ENCODE assay signal across 25 mouse cellular contexts in genomic region chr2:94144520-94145145, GRCm38 (mm10). TPM values are rescaled to one million over a fixed set of nuclear protein-coding genes. Genes with fewer than 3 reads are reported as not detected.
DNase-seq lines count a peak whose midpoint lies in the region; ATAC-seq and TF ChIP-seq lines count a peak whose summit lies in the region.
"Had no signal": no experiment of that assay in that cellular context is flagged by ENCODE, and none has a peak within 500 bp of the region (broad histone marks: within the 10 kb centered on the region; RNA-seq: fewer than 3 reads in every experiment).

No protein-coding gene starts in this region.

- WGBS in heart, embryonic 13.5 days, result 88% methylated on average over 7 of the region's 7 CpGs
- WGBS in midbrain, embryonic 11.5 days, result 93% methylated on average over 7 of the region's 7 CpGs
- 90% methylated on average over 7 of the region's 7 CpGs for WGBS in midbrain, postnatal 0 days

- no peak overlapping the region for H3K9ac ChIP-seq in heart, embryonic 13.5 days
- H3K9ac ChIP-seq in midbrain, embryonic 11.5 days (ENCODE audit: low read length), result no peak overlapping the region
- no peak overlapping the region for H3K9ac ChIP-seq in midbrain, postnatal 0 days (replicated peaks; ENCODE audit: low read length, poor library complexity, severe bottlenecking)
- H3K9ac ChIP-seq: heart, embryonic 15.5 days; hindbrain, embryonic 13.5 days; neural tube, embryonic 13.5 days had no signal

- H3K36me3 ChIP-seq in heart, embryonic 13.5 days, result no peaks in the 10 kb centered on the region
- H3K36me3 ChIP-seq in midbrain, embryonic 11.5 days (ENCODE audit: control insufficient read depth, insufficient read depth, low read length), result no peaks in the 10 kb centered on the region
- H3K36me3 ChIP-seq in midbrain, postnatal 0 days (ENCODE audit: insufficient read depth, low read length), result no peaks in the 10 kb centered on the region
- H3K36me3 ChIP-seq: heart, embryonic 15.5 days; hindbrain, embryonic 13.5 days; midbrain, embryonic 10.5 days; neural tube, embryonic 13.5 days had no signal

- DNase-seq in heart, postnatal 4 days, result no peak
- DNase-seq in midbrain, embryonic 11.5 days (ENCODE audit: low spot score, missing footprints), result peak; percentile 75
- no peak for DNase-seq in midbrain, postnatal 0 days (ENCODE audit: low spot score)
- no peak for DNase-seq in gastrocnemius, postnatal 25 days
- DNase-seq: adrenal gland, postnatal 14 days; cerebellum, adult 18-20 months; cerebellum, postnatal 10 days; gastrocnemius, adult 2 months; kidney, adult 11 months; kidney, postnatal 14 days; lung, adult 18-20 months; lung, postnatal 4 days had no signal

- no peak for TF ChIP-seq CTCF in midbrain, postnatal 0 days (IDR thresholded peaks at IDR 0.05)

- no peak overlapping the region for H3K4me2 ChIP-seq in heart, embryonic 13.5 days
- H3K4me2 ChIP-seq in midbrain, embryonic 11.5 days, result no peak overlapping the region
- H3K4me2 ChIP-seq in midbrain, postnatal 0 days (ENCODE audit: low read depth, low read length, poor library complexity, severe bottlenecking), result no peak overlapping the region
- H3K4me2 ChIP-seq: heart, embryonic 15.5 days; hindbrain, embryonic 13.5 days; neural tube, embryonic 13.5 days had no signal

- H3K9me3 ChIP-seq in heart, embryonic 13.5 days, result no peaks in the 10 kb centered on the region
- no peaks in the 10 kb centered on the region for H3K9me3 ChIP-seq in midbrain, embryonic 11.5 days (ENCODE audit: control insufficient read depth, low read length)
- H3K9me3 ChIP-seq in midbrain, postnatal 0 days (ENCODE audit: low read length), result no peaks in the 10 kb centered on the region
- H3K9me3 ChIP-seq: G1E; heart, embryonic 15.5 days; hindbrain, embryonic 13.5 days; midbrain, embryonic 10.5 days; neural tube, embryonic 13.5 days had no signal

- ATAC-seq in heart, embryonic 13.5 days (ENCODE audit: extremely low read depth, insufficient number of reproducible peaks, low FRiP score, low TSS enrichment), result no peak
- no peak for ATAC-seq in midbrain, embryonic 11.5 days (ENCODE audit: low FRiP score)
- no peak for ATAC-seq in midbrain, postnatal 0 days (ENCODE audit: low FRiP score)
- ATAC-seq in megakaryocyte, adult 5-6 weeks (ENCODE audit: poor library complexity, severe bottlenecking), result peak; percentile 59
- no peak for ATAC-seq in activated CD4-positive, CD25-positive, alpha-beta regulatory T cell, adult 4 months
- ATAC-seq: forebrain, embryonic 16.5 days; lung, postnatal 0 days; midbrain, embryonic 16.5 days had no signal

- H3K27me3 ChIP-seq in heart, embryonic 13.5 days (replicated peaks), result no peaks in the 10 kb centered on the region
- H3K27me3 ChIP-seq in midbrain, embryonic 11.5 days (ENCODE audit: control insufficient read depth, insufficient read depth, low read length), result no peaks in the 10 kb centered on the region
- no peaks in the 10 kb centered on the region for H3K27me3 ChIP-seq in midbrain, postnatal 0 days (ENCODE audit: insufficient read depth, low read length)
- H3K27me3 ChIP-seq: heart, embryonic 15.5 days; hindbrain, embryonic 13.5 days; neural tube, embryonic 13.5 days had no signal

- H3K4me3 ChIP-seq in heart, embryonic 13.5 days, result no peak overlapping the region
- no peak overlapping the region for H3K4me3 ChIP-seq in midbrain, embryonic 11.5 days (ENCODE audit: low read depth, low read length)
- H3K4me3 ChIP-seq in midbrain, postnatal 0 days (ENCODE audit: low read depth, low read length), result no peak overlapping the region
- H3K4me3 ChIP-seq: erythroblast, embryonic 14.5 days; gastrocnemius, adult 2 months; heart, embryonic 15.5 days; hindbrain, embryonic 13.5 days; midbrain, embryonic 10.5 days; myocyte; neural tube, embryonic 13.5 days had no signal

- H3K27ac ChIP-seq in heart, embryonic 13.5 days (replicated peaks), result peak overlapping the region; percentile 40
- H3K27ac ChIP-seq in midbrain, embryonic 11.5 days (ENCODE audit: low read depth, low read length), result no peak overlapping the region
- H3K27ac ChIP-seq in midbrain, postnatal 0 days (ENCODE audit: low read depth, low read length), result no peak overlapping the region
- H3K27ac ChIP-seq: gastrocnemius, adult 2 months; heart, embryonic 15.5 days; hindbrain, embryonic 13.5 days; midbrain, embryonic 10.5 days; neural tube, embryonic 13.5 days had no signal

- H3K4me1 ChIP-seq in heart, embryonic 13.5 days, result peaks cover 30% of the 10 kb centered on the region
- no peaks in the 10 kb centered on the region for H3K4me1 ChIP-seq in midbrain, embryonic 11.5 days (ENCODE audit: control insufficient read depth, insufficient read depth, low read length)
- H3K4me1 ChIP-seq in midbrain, postnatal 0 days (ENCODE audit: insufficient read depth, low read length), result no peaks in the 10 kb centered on the region
- H3K4me1 ChIP-seq: hindbrain, embryonic 13.5 days; neural tube, embryonic 13.5 days had no signal

RNA-seq across cellular contexts. Expression of gene Hsd17b12, which starts 13.1 kb away (rescaled TPM):
- 66.7 and 72.1 TPM in 2 replicates for polyA plus RNA-seq in heart, embryonic 13.5 days (2015; fragmentation: Nextera tagmentation; extraction: Ambion mirVana)
- 10 to 100 TPM; 39.7 to 44.8 TPM for total RNA-seq in heart, postnatal 4 days (2021)
- polyA plus RNA-seq in midbrain, embryonic 11.5 days (2014; fragmentation: Nextera tagmentation; extraction: Ambion mirVana), result 131 and 141 TPM in 2 replicates
- total RNA-seq in midbrain, postnatal 0 days (2014; rRNA removed), result 62.0 and 71.4 TPM in 2 replicates
- polyA plus RNA-seq in midbrain, postnatal 0 days (2015; fragmentation: Nextera tagmentation; extraction: Ambion mirVana), result 141 and 153 TPM in 2 replicates
- total RNA-seq in megakaryocyte, adult 5-6 weeks (2015), result 67.6 and 70.4 TPM in 2 replicates
- 72.0 and 80.6 TPM in 2 replicates for total RNA-seq in megakaryocyte, adult 5-6 weeks (2017)
- 10 to 100 TPM; 72.0 to 73.4 TPM for polyA plus RNA-seq in activated CD4-positive, CD25-positive, alpha-beta regulatory T cell, adult 4 months (2017; shearing (Covaris generic))
- 10 to 100 TPM in 1 of 2 experiments, 1 to 10 TPM in 1; 6.9 to 11.1 TPM for total RNA-seq in gastrocnemius, postnatal 25 days (2021)
